Mouse (Mus musculus) T-helper 17 cell (primary cell): ENCODE results near the gene 2900011O08Rik.

ENCODE experiments used
- in situ Hi-C, 2 experiments: fragments of 300-600 bp; cut with MboI, MseI; formaldehyde crosslinking; loops; 1 replicate in 1 of 2; 2 replicates in 1 of 2; pipeline ENCODE4 v1.15.1; 2025; ENCODE audit warnings: high pct_unique_total_duplicates in 2 of 2

The 2900011O08Rik gene

DNA sequence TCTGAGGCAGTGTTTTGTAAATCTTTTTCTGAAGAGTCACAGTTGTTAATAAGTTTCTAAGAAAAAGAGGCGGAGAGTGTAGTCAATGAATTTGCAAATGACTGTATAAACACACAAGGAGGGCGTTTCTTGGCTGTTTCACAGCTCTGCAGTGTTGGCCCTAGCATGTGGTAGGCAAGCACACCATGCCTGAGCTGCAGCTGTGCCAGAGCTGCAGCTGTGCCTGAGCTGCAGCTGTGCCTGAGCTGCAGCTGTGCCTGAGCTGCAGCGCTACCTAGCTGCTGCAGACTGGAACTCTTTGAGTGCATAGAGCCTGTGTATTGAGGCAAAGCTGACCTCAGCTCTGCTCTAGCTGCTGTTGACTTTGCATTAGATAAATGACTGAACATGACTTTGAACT is 17.8 kb downstream of the 2900011O08Rik start:
- in situ Hi-C loops: no loop called here

DNA sequence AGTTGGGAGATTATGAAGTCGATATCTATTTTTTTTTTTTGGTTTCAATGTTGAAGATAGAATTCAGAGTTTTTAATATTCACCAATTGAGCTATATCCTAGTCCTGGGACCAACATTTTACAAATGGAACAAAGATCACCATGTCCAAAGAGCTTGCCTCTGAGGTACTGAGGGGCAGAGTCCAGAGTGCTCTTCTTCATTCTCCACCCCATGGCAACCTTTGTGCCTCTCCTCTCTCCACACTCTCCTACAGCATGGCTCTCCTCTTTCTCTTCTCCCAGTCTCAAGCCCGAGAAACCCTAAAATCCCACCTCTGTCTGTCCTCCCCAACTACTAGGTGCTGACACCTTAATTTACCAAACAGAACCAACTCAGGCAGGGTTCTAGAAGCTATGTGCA is 18.3 kb downstream of the 2900011O08Rik start:
- in situ Hi-C loops: no loop called here

DNA sequence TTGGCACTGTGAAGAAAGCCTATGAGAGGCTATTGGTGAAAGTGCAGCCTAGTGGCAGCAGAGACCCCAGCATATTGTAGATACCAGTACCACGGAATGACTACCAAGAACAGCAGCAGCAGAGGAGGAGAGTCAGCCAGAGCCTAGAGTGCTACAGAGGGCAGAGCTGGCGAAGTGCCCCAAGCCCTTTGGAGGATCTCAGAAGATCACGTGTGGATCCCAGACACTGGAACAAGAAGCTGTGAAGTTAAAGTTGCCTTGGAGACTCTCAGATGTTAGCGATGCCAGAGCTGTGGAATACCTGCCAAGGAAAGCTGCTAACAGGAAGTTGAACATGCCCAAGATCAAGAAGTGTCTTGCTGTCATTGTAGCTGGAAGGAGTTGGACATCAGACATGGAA is 18.9 kb downstream of the 2900011O08Rik start:
- in situ Hi-C loops: no loop called here

DNA sequence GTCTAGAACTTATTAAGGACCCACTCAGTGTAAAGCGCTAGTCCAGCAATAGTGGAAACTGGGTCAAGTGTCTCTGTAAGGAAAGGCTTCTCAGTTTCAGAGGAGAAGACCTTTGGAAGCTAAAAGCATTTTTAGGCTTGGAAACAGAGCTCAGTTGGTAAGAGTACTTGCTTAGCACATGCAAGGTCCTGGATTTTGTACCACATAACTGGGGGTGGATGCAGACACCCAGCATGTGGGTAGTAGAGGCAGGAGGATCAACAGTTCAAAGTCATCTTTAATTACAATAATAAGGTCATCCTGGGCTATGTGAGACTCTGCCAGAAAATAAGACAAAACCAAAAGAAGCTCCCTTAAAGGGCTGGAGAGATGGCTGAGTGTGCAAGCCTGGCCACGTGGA is 21.7 kb downstream of the 2900011O08Rik start:
- in situ Hi-C loops: no loop called here

DNA sequence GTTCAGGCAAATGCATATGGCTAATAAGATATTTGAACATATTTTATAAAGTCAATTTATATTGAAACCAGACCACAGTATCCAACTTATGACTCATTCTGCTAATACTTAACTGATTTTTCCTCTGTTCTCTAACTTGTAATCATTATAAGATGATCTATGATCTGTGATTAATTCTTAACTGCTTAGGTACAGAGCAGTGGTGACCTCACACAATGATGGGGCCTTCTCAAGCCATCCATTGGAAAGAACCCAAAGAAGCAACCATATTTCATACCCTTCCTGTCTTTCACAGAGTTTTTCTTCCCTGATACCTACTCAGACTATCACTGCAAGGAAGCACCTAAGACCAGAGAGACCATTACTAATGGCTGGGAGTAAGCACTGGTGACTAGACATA is 22.3 kb downstream of the 2900011O08Rik start:
- in situ Hi-C loops: no loop called here

- in situ Hi-C loops: loop anchor here in 1 of 2 experiments (10.0 kb wide), 1 partner anchor 925 kb away; no protein-coding TSS in a partner anchor
Observed at GRCm38 (mm10) chr16:14009966-14010365, 23.6 kb downstream of the 2900011O08Rik start.

DNA sequence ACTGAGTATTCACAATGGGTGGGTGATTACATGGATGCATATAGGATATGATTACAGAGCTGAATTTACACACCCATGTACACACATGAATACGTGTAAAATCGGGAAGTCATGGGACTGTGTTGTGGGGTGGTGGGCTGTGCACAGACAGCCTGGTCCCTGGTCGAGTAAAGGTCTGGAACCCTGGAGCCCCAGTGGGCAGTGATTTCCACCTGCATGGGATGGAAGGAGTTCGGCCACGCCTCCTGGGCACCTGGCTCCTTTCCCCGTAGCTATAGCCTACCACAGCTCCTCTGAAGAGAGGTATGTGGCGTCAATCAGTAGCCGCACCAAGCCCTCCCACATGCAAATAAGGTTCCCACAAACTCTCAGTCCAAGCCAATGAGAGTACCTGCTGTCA is 30.9 kb downstream of the 2900011O08Rik start:
- in situ Hi-C loops: loop anchor here in 1 of 2 experiments (5.0 to 10.0 kb wide), 2 partner anchors 85 to 917 kb away; no protein-coding TSS in a partner anchor

GRCm38 (mm10) chr16:14021166-14021822 is 34.9 kb downstream of the 2900011O08Rik start:
- in situ Hi-C loops: no loop called here

DNA sequence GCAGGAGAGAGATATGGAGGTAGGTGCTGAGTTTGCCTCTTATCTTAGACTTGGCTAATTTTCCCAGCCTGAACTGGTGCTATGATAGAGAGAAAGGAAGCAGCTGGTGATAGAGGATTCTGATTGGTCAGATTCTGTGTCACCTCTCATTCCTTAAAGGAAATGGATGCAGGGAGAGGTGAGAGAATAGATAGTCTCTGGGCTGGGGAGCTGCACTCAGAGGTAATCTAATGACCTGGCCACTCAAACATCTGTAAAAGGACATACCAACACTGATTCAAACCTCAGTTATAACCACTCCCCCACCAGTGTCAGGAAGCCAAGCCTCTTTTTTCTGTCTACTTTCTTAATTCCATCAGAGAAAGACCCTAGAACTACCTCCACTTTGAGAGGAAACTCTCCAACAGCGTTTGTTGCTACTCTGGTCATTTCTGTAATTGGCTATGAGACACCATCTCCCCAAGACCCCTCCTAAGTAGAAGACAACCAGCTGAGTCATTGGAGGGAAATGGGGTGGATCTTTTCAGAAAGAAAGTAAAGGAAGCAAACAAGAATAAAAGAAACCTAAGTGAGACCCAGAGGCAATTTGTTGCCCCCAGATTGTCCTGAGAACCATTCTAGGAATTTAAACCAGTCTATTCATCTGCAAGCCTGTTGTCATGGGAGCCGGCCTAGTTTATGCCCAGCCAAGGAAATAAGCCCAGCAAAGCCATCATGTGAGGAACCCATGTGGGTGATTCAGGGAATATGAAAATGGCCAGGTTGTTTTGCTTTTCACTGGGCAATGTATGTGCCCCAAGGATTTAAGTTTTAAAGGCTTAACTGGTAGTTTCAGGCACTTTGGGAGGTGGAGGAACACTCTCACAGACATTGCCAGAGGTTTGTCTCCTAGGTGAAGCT is 38.9 kb downstream of the 2900011O08Rik start:
- in situ Hi-C loops: no loop called here

- in situ Hi-C loops: no loop called here
Observed at GRCm38 (mm10) chr16:14029072-14029471, 42.7 kb downstream of the 2900011O08Rik start.

DNA sequence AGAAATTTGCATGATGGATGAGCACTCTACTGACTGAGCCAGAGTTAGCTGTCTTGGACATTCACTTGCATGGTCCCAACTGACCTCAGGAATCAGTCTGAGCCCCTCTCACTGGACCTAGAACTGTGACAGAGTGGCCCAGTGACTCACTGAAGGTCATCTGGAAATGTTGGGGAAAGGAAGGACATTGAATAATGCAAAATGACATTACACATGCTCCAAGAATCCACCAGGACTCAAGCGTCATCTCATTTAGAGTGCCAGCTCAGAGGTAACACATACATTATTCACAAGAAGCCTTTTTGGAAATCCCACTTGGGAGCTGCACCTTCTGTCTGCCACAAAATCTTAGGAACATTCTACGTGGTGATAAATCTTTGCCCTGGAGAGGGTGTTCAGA is 43.4 kb downstream of the 2900011O08Rik start:
- in situ Hi-C loops: no loop called here

GRCm38 (mm10) chr16:14030650-14031049 is 44.2 kb downstream of the 2900011O08Rik start:
- in situ Hi-C loops: no loop called here

GRCm38 (mm10) chr16:14033076-14033475 is 46.7 kb downstream of the 2900011O08Rik start:
- in situ Hi-C loops: no loop called here

GRCm38 (mm10) chr16:14042421-14042820 is 56.0 kb downstream of the 2900011O08Rik start:
- in situ Hi-C loops: no loop called here

DNA sequence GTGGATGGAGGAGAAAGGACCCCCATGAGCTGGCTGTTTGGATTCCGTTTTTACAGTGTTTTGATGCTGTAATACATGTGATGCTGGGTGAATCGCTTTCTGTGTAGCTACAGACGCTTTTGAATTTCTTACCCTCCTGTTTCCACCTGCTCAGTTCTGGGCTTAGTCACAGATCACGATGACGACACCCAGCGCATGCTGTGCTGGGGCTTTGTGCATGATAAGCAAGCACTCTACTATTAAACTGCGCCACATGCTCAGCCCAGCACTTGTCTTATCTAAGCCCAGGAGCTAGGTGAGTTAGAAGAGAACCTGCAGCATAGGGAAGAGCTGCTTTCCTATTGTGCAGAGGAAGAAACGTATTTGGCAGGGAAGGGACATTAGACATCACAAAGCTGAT is 58.3 kb downstream of the 2900011O08Rik start:
- in situ Hi-C loops: no loop called here

DNA sequence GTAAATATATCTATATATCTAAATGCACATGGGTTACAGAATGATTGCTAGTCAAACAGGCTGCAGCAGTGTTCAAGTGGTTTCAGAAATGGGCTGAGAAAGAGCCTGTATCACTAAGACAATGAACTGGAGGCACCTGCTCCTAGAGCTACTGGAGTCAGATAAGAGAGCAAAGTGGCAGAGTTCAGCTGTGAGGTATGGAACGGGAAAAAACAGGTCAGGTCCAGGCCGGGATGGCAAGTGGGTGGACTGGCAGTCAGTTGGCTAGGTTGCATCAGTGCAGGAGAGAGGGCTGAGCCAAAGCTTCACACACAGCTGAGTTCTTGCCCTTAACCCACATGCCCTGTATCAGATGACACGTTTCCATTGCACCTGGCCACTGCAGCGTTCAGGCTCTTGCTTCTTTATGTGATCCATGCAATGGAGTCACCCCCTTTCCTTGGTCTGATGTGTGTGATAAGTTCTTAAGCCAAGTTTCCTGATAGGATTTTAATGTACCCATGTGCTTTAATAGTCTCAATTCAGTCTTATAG is 59.9 kb downstream of the 2900011O08Rik start:
- in situ Hi-C loops: no loop called here

GRCm38 (mm10) chr16:14052221-14052620 is 65.8 kb downstream of the 2900011O08Rik start:
- in situ Hi-C loops: no loop called here

- in situ Hi-C loops: no loop called here
Observed at GRCm38 (mm10) chr16:14053116-14053515, 66.7 kb downstream of the 2900011O08Rik start.

DNA sequence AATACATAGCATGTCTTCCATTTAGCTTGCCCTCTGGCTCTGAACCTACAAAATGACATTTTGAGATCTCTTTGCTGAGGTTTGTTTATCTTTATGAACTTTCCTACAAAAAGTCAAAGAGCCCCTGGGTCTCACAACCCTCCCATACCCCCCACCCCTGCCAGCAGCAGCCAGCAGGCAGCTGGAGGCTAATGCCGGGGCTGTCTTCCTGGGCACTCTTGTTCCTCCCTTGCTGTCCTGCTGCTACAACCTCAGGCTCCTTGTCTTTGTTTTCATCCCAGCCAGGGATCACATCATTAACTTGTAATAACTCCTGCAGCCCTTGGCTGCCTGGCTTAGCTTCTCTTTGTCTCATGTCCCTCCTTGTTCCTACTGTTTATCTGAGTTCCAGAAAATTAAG is 68.9 kb downstream of the 2900011O08Rik start:
- in situ Hi-C loops: no loop called here

- in situ Hi-C loops: no loop called here
Observed at GRCm38 (mm10) chr16:14056734-14057133, 70.3 kb downstream of the 2900011O08Rik start.

GRCm38 (mm10) chr16:14058541-14058940 is 72.1 kb downstream of the 2900011O08Rik start:
- in situ Hi-C loops: no loop called here

- in situ Hi-C loops: no loop called here
Observed at GRCm38 (mm10) chr16:14059118-14059854, 72.9 kb downstream of the 2900011O08Rik start.
